Mouse (Mus musculus) stomach, embryonic 15.5 days (tissue): ENCODE results near the gene Kazn. TPM values are rescaled to one million over a fixed set of nuclear protein-coding genes. Genes with fewer than 3 reads are reported as not detected.

ENCODE experiments used
- ATAC-seq: fragments of 200-750 bp; cut with Nextera tagmentation; 2 replicates; pipeline ENCODE4 v1.8.0; 2017; ENCODE audit warnings: low read depth, moderate number of reproducible peaks, moderate TSS enrichment; ENCODE audit not compliant: insufficient read depth, low FRiP score
- H3K27ac ChIP-seq: fragments of 300-500 bp; sonication (generic); 2 replicates; pipeline ENCODE4 v1.5.1; 2015; ENCODE audit warnings: mild to moderate bottlenecking, inconsistent platforms
- H3K27me3 ChIP-seq: fragments of 300-500 bp; sonication (generic); replicated peaks from 2 replicates; pipeline ENCODE4 v1.6.1; 2015; ENCODE audit warnings: inconsistent platforms
- H3K36me3 ChIP-seq: fragments of 300-500 bp; sonication (generic); 2 replicates; pipeline ENCODE4 v1.6.1; 2015; ENCODE audit warnings: inconsistent platforms
- H3K4me1 ChIP-seq: fragments of 300-500 bp; sonication (generic); 2 replicates; pipeline ENCODE4 v1.6.1; 2015; ENCODE audit warnings: inconsistent platforms
- H3K4me2 ChIP-seq: fragments of 300-500 bp; sonication (generic); 2 replicates; pipeline ENCODE4 v1.6.1; 2015; ENCODE audit warnings: mild to moderate bottlenecking, inconsistent platforms
- H3K4me3 ChIP-seq: fragments of 300-500 bp; sonication (generic); replicated peaks from 2 replicates; pipeline ENCODE4 v1.5.1; 2015; ENCODE audit warnings: inconsistent platforms
- H3K9ac ChIP-seq: fragments of 300-500 bp; sonication (generic); 2 replicates; pipeline ENCODE4 v1.6.1; 2015; ENCODE audit warnings: inconsistent platforms
- H3K9me3 ChIP-seq: fragments of 300-500 bp; sonication (generic); 2 replicates; pipeline ENCODE4 v1.6.1; 2016; ENCODE audit warnings: inconsistent platforms
- WGBS: fragments of 180-500 bp; shearing (Covaris S2); methylation state at CpG from one replicate; pipeline ENCODE4 v1.1.7; 2015; 5-methylcytosine and 5-hydroxymethylcytosine counted together
- polyA plus RNA-seq: library from polyadenylated mRNA; unstranded; fragments of >200 nt; fragmentation: Nextera tagmentation; extraction: Ambion mirVana; gene quantifications from 2 replicates; pipeline ENCODE4 v1.2.1, GENCODE M21; 2015

The Kazn gene
- polyA plus RNA-seq, 1 experiment from 2014 or later = 17.1 TPM

DNA sequence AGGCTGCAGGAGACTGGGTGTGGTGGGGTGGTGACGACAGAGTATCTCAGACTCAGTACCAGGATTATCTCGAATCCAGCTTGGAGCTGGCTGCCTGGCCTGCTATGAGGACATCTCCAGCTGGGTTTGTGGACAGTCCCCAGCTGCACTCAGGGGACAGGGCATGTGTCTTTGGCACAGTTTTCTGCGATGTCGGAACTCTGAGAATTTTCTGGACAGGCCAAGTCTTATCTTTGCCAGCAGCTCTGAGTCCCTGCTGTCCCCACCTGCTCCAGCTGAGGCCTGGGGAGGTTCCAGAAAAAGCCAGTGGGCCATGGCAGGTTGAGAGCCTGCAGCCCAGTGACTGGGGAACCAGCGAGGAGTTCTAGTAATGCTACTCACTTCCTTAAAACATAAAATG, 82.7 kb downstream of the Kazn start:
- no peak overlapping the region for H3K4me2 ChIP-seq
- peaks cover 12% of the 10 kb centered on the region for H3K4me1 ChIP-seq
- no peak overlapping the region for H3K27ac ChIP-seq
- no peak overlapping the region for H3K9ac ChIP-seq
- 77% methylated on average over 5 of the region's 5 CpGs for WGBS
- H3K9me3 ChIP-seq = no peaks in the 10 kb centered on the region
- H3K4me3 ChIP-seq = no peak overlapping the region
- no peaks in the 10 kb centered on the region for H3K27me3 ChIP-seq
- H3K36me3 ChIP-seq = peaks cover 12% of the 10 kb centered on the region; the same call in 1 of the 2 replicates
- no peak for ATAC-seq

DNA sequence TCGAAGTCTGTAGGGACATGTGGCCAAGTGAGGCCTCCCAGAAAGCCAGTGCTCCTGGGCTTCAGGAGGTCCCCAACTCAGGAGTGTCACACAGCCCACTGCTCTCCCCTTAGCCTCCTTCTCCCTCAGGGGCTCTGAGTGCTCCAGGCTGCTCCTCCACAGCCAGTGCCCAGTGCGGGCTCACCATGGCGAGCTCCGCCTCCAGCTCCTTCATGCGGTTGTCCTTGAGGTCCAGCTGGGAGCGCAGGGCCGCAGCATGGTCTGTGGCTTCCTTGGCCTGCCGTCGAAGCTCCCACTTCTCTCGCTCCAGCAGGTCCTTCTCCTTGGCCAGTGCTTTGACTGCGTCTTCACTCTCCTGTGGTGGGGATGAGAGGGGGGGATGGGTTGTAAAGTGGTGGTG, 85.0 kb downstream of the Kazn start:
- Histone ChIP-seq H3K4me1 (peaks cover 9% of the 10 kb centered on the region), H3K27ac (no peak overlapping the region), H3K4me3 (no peak overlapping the region), H3K36me3 (peaks cover 12% of the 10 kb centered on the region; the same call in 1 of the 2 replicates), H3K9me3 (no peaks in the 10 kb centered on the region), H3K4me2 (no peak overlapping the region), H3K9ac (no peak overlapping the region), H3K27me3 (no peaks in the 10 kb centered on the region)
- no peak for ATAC-seq
- WGBS = 74% methylated on average over 11 of the region's 11 CpGs

DNA sequence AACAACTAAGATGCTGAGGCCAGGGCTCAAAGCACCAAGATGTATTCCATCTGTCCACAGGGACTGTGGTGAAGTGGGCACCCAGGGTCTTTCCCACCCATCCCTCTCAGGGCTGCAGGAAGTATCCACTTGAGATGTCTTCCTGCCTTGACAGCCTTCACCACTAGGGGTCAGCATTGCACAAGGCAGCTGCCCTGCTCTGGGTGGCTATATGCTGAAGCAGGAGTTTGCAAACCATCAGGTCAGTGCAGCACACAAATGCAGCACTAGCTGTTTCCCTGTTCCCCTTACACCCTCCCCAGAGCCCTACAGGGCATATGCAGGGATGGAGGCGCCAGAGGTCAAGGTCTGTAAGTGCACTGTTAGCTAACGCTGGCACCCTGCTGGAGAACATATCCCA, 85.7 kb downstream of the Kazn start:
- H3K9me3 ChIP-seq = no peaks in the 10 kb centered on the region
- H3K27ac ChIP-seq = no peak overlapping the region; the same call in 1 of the 2 replicates
- H3K27me3 ChIP-seq = no peaks in the 10 kb centered on the region
- no peak overlapping the region for H3K9ac ChIP-seq
- WGBS = 9% methylated on average over 2 of the region's 2 CpGs
- H3K36me3 ChIP-seq = peaks cover 14% of the 10 kb centered on the region
- H3K4me1 ChIP-seq = peaks cover 9% of the 10 kb centered on the region
- no peak overlapping the region for H3K4me2 ChIP-seq
- no peak overlapping the region for H3K4me3 ChIP-seq
- peak; percentile 71; the same call in 1 of the 2 replicates for ATAC-seq

DNA sequence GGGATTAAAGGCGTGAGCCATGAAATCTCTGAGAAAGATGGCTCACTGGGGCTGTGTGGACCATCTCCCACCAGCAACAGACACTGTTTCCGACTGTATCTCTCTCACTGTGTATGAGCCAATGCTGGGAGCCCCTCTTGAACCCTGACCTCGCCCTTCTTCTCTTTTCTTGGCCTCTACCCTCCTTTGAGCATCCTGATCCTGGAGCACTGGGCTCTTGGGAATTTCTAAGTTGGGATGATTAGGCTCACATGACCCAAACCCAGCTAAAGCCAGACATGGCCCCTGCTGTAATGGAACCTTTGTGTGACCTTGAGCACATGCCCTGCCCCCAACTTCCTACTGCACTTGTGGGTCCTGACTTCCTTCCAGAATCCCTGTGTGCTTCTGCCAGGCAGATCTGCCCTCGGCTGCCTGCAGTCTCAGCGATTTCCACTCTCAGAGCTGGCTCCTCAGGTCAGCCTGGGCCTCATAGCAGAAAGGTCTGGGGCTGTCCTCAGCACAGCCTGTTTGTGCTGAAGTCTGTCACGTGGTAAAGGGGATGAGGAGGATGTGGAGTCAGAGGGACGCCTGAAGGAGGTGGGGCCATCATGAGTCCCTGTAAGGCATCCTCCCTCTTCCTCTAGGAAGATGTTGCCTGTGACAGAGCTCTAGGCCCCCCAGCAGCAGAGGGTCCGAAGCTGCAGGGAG, 86.3 kb downstream of the Kazn start:
- no peaks in the 10 kb centered on the region for H3K9me3 ChIP-seq
- H3K4me3 ChIP-seq = no peak overlapping the region
- 56% methylated on average over 8 of the region's 8 CpGs for WGBS
- no peaks in the 10 kb centered on the region for H3K27me3 ChIP-seq
- H3K4me1 ChIP-seq = peaks cover 9% of the 10 kb centered on the region
- H3K9ac ChIP-seq = no peak overlapping the region
- no peak overlapping the region for H3K4me2 ChIP-seq
- no peak; the same call in 1 of the 2 replicates for ATAC-seq
- no peak overlapping the region; the same call in 1 of the 2 replicates for H3K27ac ChIP-seq
- peaks cover 14% of the 10 kb centered on the region for H3K36me3 ChIP-seq

DNA sequence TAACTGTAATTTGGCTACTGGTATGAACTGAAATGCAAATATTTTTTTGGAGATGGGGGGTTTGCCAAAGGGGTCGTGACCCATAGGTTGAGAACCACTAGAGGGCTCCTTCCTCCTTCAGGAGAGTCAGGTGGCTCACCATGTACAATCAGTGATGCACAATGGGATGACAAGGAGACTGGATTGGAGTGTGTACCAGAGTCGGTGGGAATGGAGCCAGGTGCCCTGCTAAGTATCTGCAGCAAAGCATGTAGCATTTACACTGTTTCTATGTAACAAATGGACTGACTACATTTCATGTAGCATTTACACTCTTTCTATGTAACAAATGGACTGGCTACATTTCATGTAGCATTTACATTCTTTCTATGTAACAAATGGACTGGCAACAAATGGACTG, 89.1 kb downstream of the Kazn start:
- Histone ChIP-seq H3K27ac (no peak overlapping the region), H3K27me3 (no peaks in the 10 kb centered on the region), H3K4me3 (no peak overlapping the region), H3K4me1 (peaks cover 9% of the 10 kb centered on the region), H3K9me3 (no peaks in the 10 kb centered on the region), H3K9ac (no peak overlapping the region), H3K36me3 (peaks cover 37% of the 10 kb centered on the region; the same call in 1 of the 2 replicates), H3K4me2 (no peak overlapping the region)
- no peak for ATAC-seq
- WGBS = 71% methylated on average over 2 of the region's 2 CpGs

DNA sequence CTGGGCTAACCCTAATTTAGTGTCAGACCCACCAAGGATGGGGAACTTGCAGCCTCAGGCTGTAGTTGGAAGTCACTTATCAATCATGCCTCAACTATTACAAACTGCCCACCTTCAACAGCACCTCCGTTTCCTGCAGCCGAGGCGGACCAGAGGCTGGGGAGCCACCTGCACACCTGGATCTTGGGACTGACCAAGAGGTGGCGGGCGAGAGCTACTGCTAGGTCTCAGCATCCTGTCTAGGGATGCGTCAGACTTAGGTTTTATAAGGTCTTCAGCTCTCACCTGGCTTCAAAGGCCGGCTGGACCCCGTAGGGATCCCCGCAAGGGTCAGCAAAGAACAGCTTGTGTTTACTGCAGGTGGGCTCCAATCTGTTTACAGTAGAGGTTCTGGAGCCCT, 90.0 kb downstream of the Kazn start:
- Histone ChIP-seq H3K4me3 (no peak overlapping the region), H3K27ac (no peak overlapping the region), H3K36me3 (peaks cover 46% of the 10 kb centered on the region; the same call in 1 of the 2 replicates), H3K27me3 (no peaks in the 10 kb centered on the region), H3K9me3 (no peaks in the 10 kb centered on the region), H3K4me1 (peaks cover 9% of the 10 kb centered on the region), H3K9ac (no peak overlapping the region), H3K4me2 (no peak overlapping the region)
- ATAC-seq = no peak
- 64% methylated on average over 9 of the region's 9 CpGs for WGBS

DNA sequence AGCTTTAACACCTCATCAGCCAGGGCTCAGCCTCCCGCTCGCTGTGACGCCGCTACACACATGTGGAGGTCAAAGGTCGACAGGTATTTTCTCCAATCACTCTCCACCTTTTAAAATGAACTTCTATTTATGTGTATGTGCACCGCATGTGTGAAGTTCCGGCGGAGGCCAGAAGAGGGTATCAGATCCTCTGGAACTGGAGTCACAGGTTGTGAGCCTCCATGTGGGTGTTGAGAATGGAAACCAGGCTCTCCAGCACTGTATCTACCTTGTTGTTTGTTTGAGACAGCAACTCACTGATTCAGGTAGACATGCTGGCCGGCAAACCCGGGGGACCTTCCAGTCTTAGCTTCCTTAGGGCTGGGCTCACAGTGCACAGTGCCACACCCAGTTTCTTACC, 91.5 kb downstream of the Kazn start:
- ATAC-seq = no peak
- H3K4me3 ChIP-seq = no peak overlapping the region
- no peak overlapping the region for H3K9ac ChIP-seq
- H3K4me1 ChIP-seq = no peaks in the 10 kb centered on the region; the same call in 1 of the 2 replicates
- H3K27ac ChIP-seq = no peak overlapping the region
- 94% methylated on average over 10 of the region's 10 CpGs for WGBS
- no peaks in the 10 kb centered on the region for H3K27me3 ChIP-seq
- no peaks in the 10 kb centered on the region for H3K9me3 ChIP-seq
- H3K36me3 ChIP-seq = peaks cover 44% of the 10 kb centered on the region; the same call in 1 of the 2 replicates
- no peak overlapping the region for H3K4me2 ChIP-seq

DNA sequence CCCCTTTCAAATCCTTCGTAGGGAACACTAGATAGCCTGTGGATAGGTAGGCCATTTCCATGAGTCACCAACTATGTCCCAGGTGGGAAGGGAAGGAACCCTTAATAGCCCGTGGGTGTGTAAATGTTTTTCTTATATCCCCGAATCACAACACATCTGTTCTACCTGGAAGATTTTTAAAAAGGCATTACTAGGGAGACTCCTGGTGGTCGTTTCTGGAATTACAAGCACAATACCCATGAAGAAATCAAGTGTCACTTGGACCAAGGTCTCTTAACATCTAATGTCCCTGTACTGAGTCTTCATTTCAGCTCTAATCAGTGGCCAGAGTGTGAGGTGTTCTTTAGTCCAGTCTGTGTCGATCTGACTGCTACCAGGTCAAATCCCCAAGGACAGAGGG, 95.1 kb downstream of the Kazn start:
- H3K9me3 ChIP-seq = no peaks in the 10 kb centered on the region
- WGBS = 44% methylated on average over 5 of the region's 5 CpGs
- no peak overlapping the region for H3K27ac ChIP-seq
- H3K27me3 ChIP-seq = no peaks in the 10 kb centered on the region
- no peak overlapping the region for H3K4me3 ChIP-seq
- no peak for ATAC-seq
- H3K4me1 ChIP-seq = no peaks in the 10 kb centered on the region
- no peak overlapping the region for H3K4me2 ChIP-seq
- no peak overlapping the region for H3K9ac ChIP-seq
- H3K36me3 ChIP-seq = peaks cover 44% of the 10 kb centered on the region; the same call in 1 of the 2 replicates

DNA sequence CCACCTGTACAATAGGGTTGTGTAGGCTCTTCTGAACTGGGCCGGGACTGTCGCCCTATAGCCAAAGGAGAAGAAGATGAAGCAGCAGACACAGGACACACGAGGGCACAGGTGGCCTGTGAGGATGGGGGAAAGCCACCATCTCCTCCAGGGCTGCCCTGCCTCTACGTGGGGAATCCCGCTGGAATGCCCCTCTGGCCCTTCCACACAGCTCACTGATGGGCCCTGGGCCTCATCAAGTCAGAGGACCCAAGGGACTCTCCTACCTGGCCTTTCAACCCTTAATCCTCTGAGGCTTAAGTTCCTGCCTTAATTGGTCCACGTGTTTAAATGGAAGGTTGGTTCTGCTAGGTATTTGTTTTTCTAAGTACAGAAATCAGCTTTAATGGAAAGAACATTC, 95.9 kb downstream of the Kazn start:
- Histone ChIP-seq H3K4me1 (no peaks in the 10 kb centered on the region), H3K27ac (no peak overlapping the region), H3K4me2 (no peak overlapping the region), H3K9ac (no peak overlapping the region), H3K4me3 (no peak overlapping the region), H3K9me3 (no peaks in the 10 kb centered on the region), H3K27me3 (no peaks in the 10 kb centered on the region), H3K36me3 (peaks cover 38% of the 10 kb centered on the region; the same call in 1 of the 2 replicates)
- ATAC-seq = no peak
- WGBS = 80% methylated on average over 6 of the region's 6 CpGs

DNA sequence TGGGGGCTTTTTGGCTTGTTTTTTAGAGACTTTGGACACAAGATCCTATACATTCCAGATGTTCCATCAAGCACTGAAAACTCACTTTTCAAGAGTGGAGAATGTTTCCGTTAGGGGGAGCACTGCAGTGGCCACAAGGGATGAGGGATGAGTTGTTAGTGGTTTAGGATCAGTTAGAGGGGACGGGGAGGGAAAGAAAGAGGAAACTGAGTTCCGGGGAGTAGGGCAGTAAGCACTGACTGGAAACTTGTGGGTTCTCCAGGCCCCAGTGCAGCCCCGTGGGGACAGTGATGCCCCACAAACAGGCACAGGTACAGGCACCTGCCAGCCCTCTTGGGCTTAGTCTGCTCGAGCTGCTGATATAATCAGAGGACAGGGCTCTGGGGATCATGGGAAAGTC, 99.5 kb downstream of the Kazn start:
- H3K4me2 ChIP-seq = no peak overlapping the region
- H3K9ac ChIP-seq = no peak overlapping the region
- no peak for ATAC-seq
- H3K9me3 ChIP-seq = no peaks in the 10 kb centered on the region
- no peaks in the 10 kb centered on the region for H3K27me3 ChIP-seq
- WGBS = 74% methylated on average over 5 of the region's 5 CpGs
- no peaks in the 10 kb centered on the region for H3K4me1 ChIP-seq
- no peak overlapping the region for H3K4me3 ChIP-seq
- H3K36me3 ChIP-seq = peaks cover 6% of the 10 kb centered on the region; the same call in 1 of the 2 replicates
- no peak overlapping the region for H3K27ac ChIP-seq

DNA sequence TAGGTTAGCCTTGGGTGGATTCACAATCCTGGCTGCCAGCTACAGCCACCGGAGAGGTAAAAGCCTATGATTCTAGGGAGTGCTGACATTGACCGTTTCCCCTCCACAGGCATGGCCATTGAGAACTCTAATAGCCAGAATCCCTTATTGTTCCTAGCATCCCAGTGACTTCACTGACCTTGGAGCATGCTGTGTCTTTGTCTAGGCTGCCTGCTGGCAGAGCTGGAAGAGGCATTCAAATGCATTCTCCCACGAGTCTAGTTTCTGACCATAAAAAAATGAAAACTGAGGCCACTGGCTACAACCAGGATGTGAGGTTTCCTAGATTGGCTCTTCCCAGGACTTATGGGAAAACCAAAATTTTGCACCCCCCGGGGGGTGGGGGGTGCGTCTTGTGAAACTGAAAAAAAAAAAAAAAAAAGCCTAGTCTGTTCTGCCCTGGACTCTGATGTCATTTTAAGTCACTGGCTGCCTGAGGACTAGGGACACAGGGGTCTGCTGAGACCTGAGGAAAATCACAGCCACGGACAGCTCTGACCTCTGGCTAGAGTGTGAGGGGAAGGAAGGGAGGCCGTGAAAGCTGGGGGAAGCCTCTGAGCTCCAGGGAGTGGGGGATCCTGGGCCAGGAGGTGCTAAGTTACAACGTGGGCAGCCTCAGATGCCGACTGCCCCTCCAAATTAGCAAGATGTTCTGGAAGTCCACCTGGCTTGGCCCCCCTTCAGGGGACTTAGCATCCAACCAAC, 100.7 kb downstream of the Kazn start:
- H3K4me2 ChIP-seq = no peak overlapping the region
- ATAC-seq = no peak
- H3K27me3 ChIP-seq = no peaks in the 10 kb centered on the region
- H3K4me3 ChIP-seq = no peak overlapping the region
- no peaks in the 10 kb centered on the region for H3K36me3 ChIP-seq
- no peaks in the 10 kb centered on the region for H3K4me1 ChIP-seq
- no peak overlapping the region for H3K9ac ChIP-seq
- no peaks in the 10 kb centered on the region for H3K9me3 ChIP-seq
- 57% methylated on average over 9 of the region's 9 CpGs for WGBS
- H3K27ac ChIP-seq = no peak overlapping the region

DNA sequence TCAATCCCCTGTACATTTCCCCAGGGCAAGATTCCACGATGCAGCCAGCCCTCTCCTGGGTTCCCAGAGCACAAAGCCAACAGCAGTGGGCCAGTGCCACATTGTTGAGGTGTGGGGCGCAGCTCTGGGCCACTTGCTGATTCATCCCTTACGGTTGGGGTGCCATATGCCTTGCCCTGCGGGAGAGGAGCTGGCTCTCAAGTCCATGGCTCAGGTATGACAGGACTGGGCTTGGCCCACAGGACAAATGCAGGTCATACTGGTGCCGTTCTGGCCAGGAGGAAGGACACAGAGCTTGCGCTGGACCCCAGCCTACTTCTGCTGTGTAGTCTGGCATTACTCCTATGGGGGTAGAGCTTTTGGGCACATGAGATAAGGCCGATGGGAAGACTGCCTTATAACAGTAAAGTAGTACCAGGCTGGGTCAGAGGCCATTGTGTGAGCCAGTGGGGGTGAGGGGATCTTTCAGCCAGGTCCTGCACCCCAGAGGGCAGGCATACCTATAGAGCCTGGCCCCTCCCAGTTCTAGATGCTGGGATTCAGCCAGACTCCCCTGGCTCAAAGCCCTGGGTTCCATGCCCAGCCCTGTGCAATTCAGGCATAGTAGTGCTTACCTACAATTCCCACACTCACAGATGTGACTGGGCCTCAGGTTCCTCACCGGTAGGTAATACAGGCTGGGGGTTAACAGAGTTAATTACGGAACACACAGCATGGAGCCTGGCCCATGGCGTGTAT, 102.3 kb downstream of the Kazn start:
- H3K4me1 ChIP-seq = no peaks in the 10 kb centered on the region
- H3K4me2 ChIP-seq = no peak overlapping the region
- no peak overlapping the region for H3K4me3 ChIP-seq
- ATAC-seq = no peak
- no peak overlapping the region for H3K9ac ChIP-seq
- no peaks in the 10 kb centered on the region for H3K9me3 ChIP-seq
- H3K27me3 ChIP-seq = no peaks in the 10 kb centered on the region
- WGBS = 91% methylated on average over 10 of the region's 10 CpGs
- H3K27ac ChIP-seq = no peak overlapping the region
- no peaks in the 10 kb centered on the region for H3K36me3 ChIP-seq
